Mouse (Mus musculus) stomach, postnatal 0 days (tissue): Measurements from ENCODE around the gene Cc2d1a. TPM values are rescaled to one million over a fixed set of nuclear protein-coding genes. Genes with fewer than 3 reads are reported as not detected.

Experiments
- ATAC-seq: fragments of 200-750 bp; cut with Nextera tagmentation; 2 replicates; pipeline ENCODE4 v1.8.0; 2017; ENCODE audit not compliant: low FRiP score, low TSS enrichment
- DNase-seq: peaks from one replicate; pipeline ENCODE4 v3.0.0-alpha.2; 2016; ENCODE audit warnings: low spot score
- H3K27ac ChIP-seq: fragments of 300-500 bp; sonication (generic); replicated peaks from 2 replicates; pipeline ENCODE4 v1.5.1; 2014; ENCODE audit warnings: mild to moderate bottlenecking, control low read depth
- H3K27me3 ChIP-seq: fragments of 300-500 bp; sonication (generic); 2 replicates; pipeline ENCODE4 v1.6.1; 2014; ENCODE audit warnings: low read length; ENCODE audit not compliant: control insufficient read depth, insufficient read depth
- H3K36me3 ChIP-seq: fragments of 300-500 bp; sonication (generic); 2 replicates; pipeline ENCODE4 v1.6.1; 2014; ENCODE audit warnings: low read length, mixed read lengths; ENCODE audit not compliant: control insufficient read depth, insufficient read depth
- H3K4me1 ChIP-seq: fragments of 300-500 bp; sonication (generic); replicated peaks from 2 replicates; pipeline ENCODE4 v1.6.1; 2014; ENCODE audit warnings: antibody characterized with exemption; ENCODE audit not compliant: control insufficient read depth, insufficient read depth
- H3K4me2 ChIP-seq: fragments of 300-500 bp; sonication (generic); replicated peaks from 2 replicates; pipeline ENCODE4 v1.6.1; 2014; ENCODE audit warnings: low read depth, mild to moderate bottlenecking, control low read depth, moderate library complexity
- H3K4me3 ChIP-seq: fragments of 300-500 bp; sonication (generic); 2 replicates; pipeline ENCODE4 v1.5.1; 2014; ENCODE audit warnings: low read depth, low read length, control low read depth
- H3K9ac ChIP-seq: fragments of 300-500 bp; sonication (generic); 2 replicates; pipeline ENCODE4 v1.6.1; 2014; ENCODE audit warnings: mild to moderate bottlenecking, low read length, control low read depth, mixed read lengths
- H3K9me3 ChIP-seq: fragments of 300-500 bp; sonication (generic); 2 replicates; pipeline ENCODE4 v1.6.1; 2016; ENCODE audit warnings: low read length; ENCODE audit not compliant: control insufficient read depth
- CTCF ChIP-seq: IDR thresholded peaks from 2 replicates; pipeline ENCODE4 v1.5.1; 2016; ENCODE audit warnings: antibody characterized with exemption, low read depth, mild to moderate bottlenecking, moderate library complexity
- EP300 ChIP-seq: optimal IDR thresholded peaks from 2 replicates; pipeline ENCODE3; 2016; ENCODE audit warnings: antibody characterized with exemption
- WGBS: fragments of 180-500 bp; shearing (Covaris S2); extraction: QIAGEN DNeasy Blood & Tissue Kit; methylation state at CpG from one replicate; pipeline ENCODE4 v1.1.7; 2014; 5-methylcytosine and 5-hydroxymethylcytosine counted together
- polyA plus RNA-seq: library from polyadenylated mRNA; unstranded; fragments of >200 nt; fragmentation: Nextera tagmentation; extraction: Ambion mirVana; gene quantifications from 2 replicates; pipeline ENCODE4 v1.2.1, GENCODE M21; 2015

The Cc2d1a gene
- polyA plus RNA-seq, 1 experiment from 2014 or later = 15.8 TPM

DNA sequence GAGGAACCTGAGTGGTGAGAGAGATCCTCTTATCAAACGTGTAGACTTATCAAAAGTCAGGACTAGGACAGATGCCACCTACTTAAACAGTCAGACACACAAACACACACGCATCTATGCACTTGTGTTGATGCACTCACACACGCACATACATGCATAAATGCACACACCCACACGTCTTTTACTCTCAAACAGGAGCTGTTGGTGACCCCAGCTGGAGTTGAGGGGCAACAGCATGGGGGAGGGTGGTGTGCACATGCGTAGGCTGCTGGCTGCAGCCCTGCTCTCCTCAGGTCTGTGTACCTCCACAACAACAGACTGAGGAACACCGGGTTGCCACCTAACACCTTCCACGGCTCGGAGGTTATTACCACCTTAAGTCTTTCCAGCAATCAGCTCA is 19.5 kb downstream of the Cc2d1a start:
- H3K27me3 ChIP-seq = no peaks in the 10 kb centered on the region
- 43% methylated on average over 8 of the region's 8 CpGs for WGBS
- no peak overlapping the region for H3K9ac ChIP-seq
- H3K4me2 ChIP-seq = no peak overlapping the region
- ATAC-seq = 0 out of 2 replicates have a peak, but pooled peaks have one; percentile 11
- no peak for DNase-seq
- H3K4me1 ChIP-seq = no peaks in the 10 kb centered on the region
- H3K27ac ChIP-seq = no peak overlapping the region
- TF ChIP-seq EP300 (no peak), CTCF (peak; percentile 43)
- peaks cover 7% of the 10 kb centered on the region; the same call in 1 of the 2 replicates for H3K36me3 ChIP-seq
- H3K9me3 ChIP-seq = no peaks in the 10 kb centered on the region
- H3K4me3 ChIP-seq = no peak overlapping the region

DNA sequence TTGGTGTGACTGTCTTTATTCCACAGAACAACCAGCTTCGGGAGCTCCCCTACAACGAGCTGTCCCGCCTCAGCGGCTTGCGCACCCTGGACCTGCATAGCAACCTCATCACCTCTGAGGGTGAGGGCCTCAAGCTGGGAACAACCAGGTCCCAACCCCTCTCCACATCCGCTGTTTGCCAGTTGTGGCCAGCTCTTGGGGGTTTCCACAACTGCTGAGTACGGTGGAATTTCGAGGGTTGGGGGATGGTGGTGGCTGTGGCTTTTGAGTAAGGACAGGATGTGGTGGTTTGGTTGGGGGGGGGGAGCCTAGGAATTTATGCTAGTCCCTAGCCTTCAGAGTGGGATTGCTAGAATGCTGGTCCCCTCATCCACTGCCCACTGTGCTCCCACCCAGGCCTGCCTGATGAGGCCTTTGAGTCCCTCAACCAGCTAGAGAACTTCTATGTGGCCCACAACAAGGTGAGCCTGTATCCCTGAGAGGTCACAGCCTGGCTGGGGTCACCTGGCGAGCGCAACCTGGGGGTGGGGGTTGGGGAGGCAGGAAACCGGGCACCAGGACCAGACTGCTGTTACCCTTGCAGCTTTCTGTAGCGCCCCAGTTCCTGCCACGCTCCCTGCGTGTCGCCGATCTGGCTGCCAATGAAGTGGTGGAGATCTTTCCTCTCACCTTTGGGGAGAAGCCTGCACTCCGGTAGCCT is 20.4 kb downstream of the Cc2d1a start:
- H3K4me2 ChIP-seq = no peak overlapping the region
- ATAC-seq (no peak), DNase-seq (no peak)
- H3K27ac ChIP-seq = no peak overlapping the region
- TF ChIP-seq EP300 = no peak
- TF ChIP-seq CTCF = no peak
- no peaks in the 10 kb centered on the region for H3K36me3 ChIP-seq
- 68% methylated on average over 17 of the region's 17 CpGs for WGBS
- no peaks in the 10 kb centered on the region for H3K9me3 ChIP-seq
- no peak overlapping the region for H3K9ac ChIP-seq
- no peaks in the 10 kb centered on the region for H3K4me1 ChIP-seq
- no peak overlapping the region for H3K4me3 ChIP-seq
- H3K27me3 ChIP-seq = no peaks in the 10 kb centered on the region

GRCm38 (mm10) chr8:84126742-84127141 is 21.0 kb downstream of the Cc2d1a start:
- H3K27me3 ChIP-seq = no peaks in the 10 kb centered on the region
- H3K4me1 ChIP-seq = no peaks in the 10 kb centered on the region
- H3K9ac ChIP-seq = no peak overlapping the region
- WGBS = 76% methylated on average over 2 of the region's 2 CpGs
- ATAC-seq (no peak), DNase-seq (no peak)
- no peak for TF ChIP-seq CTCF
- no peak for TF ChIP-seq EP300
- no peak overlapping the region for H3K4me2 ChIP-seq
- no peak overlapping the region for H3K4me3 ChIP-seq
- no peaks in the 10 kb centered on the region for H3K36me3 ChIP-seq
- no peaks in the 10 kb centered on the region for H3K9me3 ChIP-seq
- H3K27ac ChIP-seq = no peak overlapping the region

GRCm38 (mm10) chr8:84125656-84126055 is 22.1 kb downstream of the Cc2d1a start, which contains the start of gene Podnl1:
Gene Podnl1 (plus strand): TSS chr8:84125989.
- no peak within 1 kb of the TSS for H3K27ac ChIP-seq
- TF ChIP-seq CTCF (no peak), EP300 (no peak)
- 37% methylated on average over 9 of the region's 9 CpGs for WGBS
- H3K9ac ChIP-seq = no peak within 1 kb of the TSS
- DNase-seq (no peak), ATAC-seq (peak; percentile 80)
- no peaks in the 10 kb centered on the region for H3K4me1 ChIP-seq
- H3K36me3 ChIP-seq = no peaks in the 10 kb centered on the region
- no peaks in the 10 kb centered on the region for H3K9me3 ChIP-seq
- H3K27me3 ChIP-seq = no peaks in the 10 kb centered on the region
- H3K4me2 ChIP-seq = no peak within 1 kb of the TSS
- no peak within 1 kb of the TSS for H3K4me3 ChIP-seq

DNA sequence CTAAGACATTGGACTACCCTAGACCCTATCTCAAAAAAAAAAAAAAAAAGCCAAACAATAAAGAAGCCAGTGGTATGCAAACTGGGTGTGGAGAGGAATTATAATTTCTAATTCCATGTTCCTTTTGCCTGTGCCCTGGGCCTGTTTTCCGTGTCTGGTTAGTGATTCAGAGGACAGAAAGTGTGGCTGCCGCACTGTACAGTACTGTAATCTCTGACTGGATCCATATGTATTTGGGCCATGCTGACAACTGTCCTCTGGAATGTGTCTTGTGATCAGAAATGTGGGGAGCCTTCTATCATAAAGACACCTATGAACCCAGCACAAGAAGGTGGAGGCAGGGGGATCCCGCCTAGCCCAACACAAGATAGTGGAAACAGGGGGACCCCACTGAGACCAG is 25.6 kb downstream of the Cc2d1a start:
- no peaks in the 10 kb centered on the region for H3K27me3 ChIP-seq
- H3K9ac ChIP-seq = no peak overlapping the region
- no peaks in the 10 kb centered on the region for H3K9me3 ChIP-seq
- no peak overlapping the region for H3K27ac ChIP-seq
- H3K4me3 ChIP-seq = no peak overlapping the region
- no peaks in the 10 kb centered on the region for H3K4me1 ChIP-seq
- 80% methylated on average over 3 of the region's 3 CpGs for WGBS
- TF ChIP-seq EP300 (no peak), CTCF (no peak)
- no peak overlapping the region for H3K4me2 ChIP-seq
- no peak for DNase-seq
- no peaks in the 10 kb centered on the region for H3K36me3 ChIP-seq
- ATAC-seq = no peak

- ATAC-seq = no peak
- no peak overlapping the region for H3K4me2 ChIP-seq
- no peaks in the 10 kb centered on the region for H3K27me3 ChIP-seq
- H3K4me3 ChIP-seq = no peak overlapping the region
- H3K9ac ChIP-seq = no peak overlapping the region
- no peaks in the 10 kb centered on the region for H3K4me1 ChIP-seq
- no peaks in the 10 kb centered on the region for H3K9me3 ChIP-seq
- WGBS = 75% methylated on average over 6 of the region's 6 CpGs
- H3K27ac ChIP-seq = no peak overlapping the region
- DNase-seq = no peak
- no peaks in the 10 kb centered on the region for H3K36me3 ChIP-seq
- TF ChIP-seq EP300 = no peak
Observed at GRCm38 (mm10) chr8:84115646-84116045, 32.1 kb downstream of the Cc2d1a start.
